Mouse (Mus musculus) CH12.LX (cell line): ENCODE measurements around the gene Fam71e1.

Experiments
- CTCF ChIP-seq, 2 experiments: IDR thresholded peaks in 1 of 2; conservative IDR thresholded peaks in 1 of 2; 2 replicates each; pipeline ENCODE4 v1.5.1; 2011 to 2012; ENCODE audit warnings: low read depth in 2 of 2, low read length in 2 of 2, improper control_type of control experiment in 1 of 2, inconsistent platforms in 1 of 2, mild to moderate bottlenecking in 1 of 2, moderate library complexity in 1 of 2
- MYC ChIP-seq: IDR thresholded peaks from 2 replicates; pipeline ENCODE4 v1.6.1; 2011; ENCODE audit warnings: low read depth, mild to moderate bottlenecking, improper control_type of control experiment, low read length

DNA sequence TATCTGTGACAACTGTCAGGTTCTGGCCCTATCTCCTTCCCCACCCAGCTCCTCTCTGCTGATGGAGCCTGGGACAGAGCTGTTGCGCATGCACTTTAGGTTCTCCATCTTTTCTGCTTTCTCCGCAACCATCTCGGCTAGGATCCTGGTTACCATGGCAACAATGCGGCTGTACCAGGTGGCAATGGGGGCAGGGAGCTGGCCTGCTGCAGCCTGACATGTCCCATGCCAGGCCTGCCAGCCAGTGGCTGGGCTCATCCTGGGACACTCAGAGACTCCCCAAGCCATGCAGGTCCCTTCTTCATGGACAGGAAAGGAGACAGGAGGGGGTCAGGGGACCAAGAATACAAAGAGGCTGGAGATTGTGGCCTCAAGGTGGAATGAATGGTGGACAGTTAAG, 31.9 kb upstream of the Fam71e1 start:
- no peak for TF ChIP-seq MYC
- no peak for TF ChIP-seq CTCF (conservative IDR thresholded peaks at IDR 0.05 in 1 of 2, IDR thresholded peaks at IDR 0.05 in 1 of 2; ENCODE audit: low read depth in 2 of 2, low read length in 2 of 2)
